Mouse (Mus musculus) heart, embryonic 10.5 days (tissue): Measurements from ENCODE around the gene Tcl1b1. TPM values are rescaled to one million over a fixed set of nuclear protein-coding genes. Genes with fewer than 3 reads are reported as not detected.
"Not testable (repeated sequence)": the region's sequence is repeated elsewhere in the genome, so short reads cannot be mapped to it uniquely, and the experiment has no call there.

Experiments
- DNase-seq: peaks from one replicate; pipeline ENCODE4 v3.0.0-alpha.2; 2017; ENCODE audit warnings: low spot score
- H3K27ac ChIP-seq: fragments of 300-500 bp; sonication (generic); 2 replicates; pipeline ENCODE4 v1.5.1; 2016; ENCODE audit warnings: mild to moderate bottlenecking
- H3K27me3 ChIP-seq: fragments of 300-500 bp; sonication (generic); 2 replicates; pipeline ENCODE4 v1.6.1; 2016; ENCODE audit warnings: mild to moderate bottlenecking; ENCODE audit not compliant: poor library complexity, insufficient read depth, severe bottlenecking
- H3K36me3 ChIP-seq: fragments of 300-500 bp; sonication (generic); 2 replicates; pipeline ENCODE4 v1.6.1; 2016; ENCODE audit warnings: mild to moderate bottlenecking, moderate library complexity
- H3K4me1 ChIP-seq: fragments of 300-500 bp; sonication (generic); 2 replicates; pipeline ENCODE4 v1.6.1; 2016; ENCODE audit warnings: mild to moderate bottlenecking
- H3K4me3 ChIP-seq: fragments of 300-500 bp; sonication (generic); 2 replicates; pipeline ENCODE4 v1.5.1; 2016; ENCODE audit warnings: mild to moderate bottlenecking, moderate library complexity
- H3K9me3 ChIP-seq: fragments of 300-500 bp; sonication (generic); 2 replicates; pipeline ENCODE4 v1.6.1; 2016; ENCODE audit warnings: mild to moderate bottlenecking, moderate library complexity
- WGBS: fragments of 180-500 bp; shearing (Covaris S2); methylation state at CpG from one replicate; pipeline ENCODE4 v1.1.7; 2016; 5-methylcytosine and 5-hydroxymethylcytosine counted together
- polyA plus RNA-seq: library from polyadenylated mRNA; unstranded; fragments of >200 nt; fragmentation: Nextera tagmentation; extraction: Ambion mirVana; gene quantifications from 2 replicates; pipeline ENCODE4 v1.2.1, GENCODE M21; 2016

Tcl1b1 gene
- polyA plus RNA-seq, 1 experiment from 2014 or later: not detected

- Histone ChIP-seq H3K4me1 (no peaks in the 10 kb centered on the region), H3K4me3 (no peak within 1 kb of the TSS), H3K27me3 (no peaks in the 10 kb centered on the region), H3K36me3 (no peaks in the 10 kb centered on the region), H3K9me3 (no peaks in the 10 kb centered on the region), H3K27ac (no peak within 1 kb of the TSS)
- peak; percentile 36 for DNase-seq
- WGBS: 68% methylated on average over 3 of the region's 3 CpGs
These were observed 13.8 kb upstream of the Tcl1b1 start, which contains the start of gene Tcl1b2 for GRCm38 (mm10) chr12:105145714-105146113. Gene Tcl1b2, plus strand, starts transcription at chr12:105146014.

- 69% methylated on average over 4 of the region's 4 CpGs for WGBS
- H3K27ac ChIP-seq, H3K4me3 ChIP-seq, H3K36me3 ChIP-seq, DNase-seq, H3K4me1 ChIP-seq, H3K9me3 ChIP-seq, H3K27me3 ChIP-seq: not testable (repeated sequence)
These were observed 4.2 kb upstream of the Tcl1b1 start for GRCm38 (mm10) chr12:105155286-105155685.

GRCm38 (mm10) chr12:105158842-105159241, 648 bp upstream of the Tcl1b1 start:
- DNase-seq: no peak
- Histone ChIP-seq H3K27me3 (no peaks in the 10 kb centered on the region), H3K36me3 (no peaks in the 10 kb centered on the region), H3K27ac (no peak overlapping the region), H3K9me3 (no peaks in the 10 kb centered on the region), H3K4me1 (no peaks in the 10 kb centered on the region), H3K4me3 (no peak overlapping the region)
- WGBS: 77% methylated on average over 6 of the region's 6 CpGs

GRCm38 (mm10) chr12:105166734-105167133, 7.2 kb downstream of the Tcl1b1 start:
- Histone ChIP-seq H3K27ac (no peak overlapping the region), H3K4me1 (no peaks in the 10 kb centered on the region), H3K4me3 (no peak overlapping the region), H3K27me3 (no peaks in the 10 kb centered on the region), H3K36me3 (no peaks in the 10 kb centered on the region), H3K9me3 (no peaks in the 10 kb centered on the region)
- WGBS: 57% methylated on average over 3 of the region's 3 CpGs
- no peak for DNase-seq

GRCm38 (mm10) chr12:105173366-105173765, 13.9 kb downstream of the Tcl1b1 start:
- Histone ChIP-seq H3K27ac (no peak overlapping the region), H3K4me3 (no peak overlapping the region), H3K36me3 (no peaks in the 10 kb centered on the region), H3K4me1 (no peaks in the 10 kb centered on the region), H3K27me3 (no peaks in the 10 kb centered on the region), H3K9me3 (no peaks in the 10 kb centered on the region)
- WGBS: 74% methylated on average over 2 of the region's 2 CpGs
- DNase-seq: no peak

- 13% methylated on average over 2 of the region's 2 CpGs for WGBS
- not testable (repeated sequence) for DNase-seq
These were observed 14.8 kb downstream of the Tcl1b1 start for GRCm38 (mm10) chr12:105174318-105174717.

GRCm38 (mm10) chr12:105176044-105176443, 16.6 kb downstream of the Tcl1b1 start, which contains the start of gene Tcl1b5:
Gene Tcl1b5, plus strand, starts transcription at chr12:105176344.
- H3K4me1 ChIP-seq, H3K4me3 ChIP-seq, H3K9me3 ChIP-seq, DNase-seq, H3K36me3 ChIP-seq, H3K27me3 ChIP-seq, H3K27ac ChIP-seq: not testable (repeated sequence)
- 56% methylated on average over 3 of the region's 3 CpGs for WGBS

More at GRCm38 (mm10) chr12:105174318-105174717, 14.8 kb downstream of the Tcl1b1 start:
- H3K27ac ChIP-seq, H3K4me1 ChIP-seq, H3K36me3 ChIP-seq, H3K4me3 ChIP-seq, H3K27me3 ChIP-seq, H3K9me3 ChIP-seq: not testable (repeated sequence)

- H3K9me3 ChIP-seq, H3K27ac ChIP-seq, H3K36me3 ChIP-seq, H3K27me3 ChIP-seq, H3K4me1 ChIP-seq, DNase-seq, H3K4me3 ChIP-seq: not testable (repeated sequence)
- WGBS: 75% methylated on average over 4 of the region's 4 CpGs
These were observed 21.7 kb downstream of the Tcl1b1 start for GRCm38 (mm10) chr12:105181040-105181644.

- not testable (repeated sequence) for H3K27me3 ChIP-seq, H3K4me3 ChIP-seq, H3K4me1 ChIP-seq, H3K9me3 ChIP-seq, H3K36me3 ChIP-seq, DNase-seq, H3K27ac ChIP-seq
- WGBS: 27% methylated on average over 2 of the region's 2 CpGs
These were observed 29.5 kb downstream of the Tcl1b1 start for GRCm38 (mm10) chr12:105188980-105189379.

- H3K4me1 ChIP-seq, H3K4me3 ChIP-seq, H3K36me3 ChIP-seq, DNase-seq, H3K9me3 ChIP-seq, H3K27ac ChIP-seq, H3K27me3 ChIP-seq: not testable (repeated sequence)
- 89% methylated on average over 6 of the region's 6 CpGs for WGBS
These were observed 31.3 kb downstream of the Tcl1b1 start, which contains the start of gene Tcl1b3 for GRCm38 (mm10) chr12:105190743-105191142. Gene Tcl1b3, plus strand, starts transcription at chr12:105191043.

- H3K27ac ChIP-seq, H3K27me3 ChIP-seq, H3K4me3 ChIP-seq, H3K36me3 ChIP-seq, DNase-seq, H3K9me3 ChIP-seq, H3K4me1 ChIP-seq: not testable (repeated sequence)
- WGBS: 61% methylated on average over 7 of the region's 7 CpGs
These were observed 40.4 kb downstream of the Tcl1b1 start for GRCm38 (mm10) chr12:105199684-105200497.

GRCm38 (mm10) chr12:105201657-105202056, 42.2 kb downstream of the Tcl1b1 start, which contains the start of gene Tcl1b4:
Gene Tcl1b4, plus strand, starts transcription at chr12:105201957.
- H3K36me3 ChIP-seq, H3K9me3 ChIP-seq, H3K27ac ChIP-seq, H3K4me1 ChIP-seq, H3K4me3 ChIP-seq, H3K27me3 ChIP-seq, DNase-seq: not testable (repeated sequence)
- 82% methylated on average over 1 of the region's 1 CpGs for WGBS

- no peak overlapping the region for H3K27ac ChIP-seq
- H3K9me3 ChIP-seq: no peaks in the 10 kb centered on the region
- H3K27me3 ChIP-seq: no peaks in the 10 kb centered on the region
- no peaks in the 10 kb centered on the region for H3K4me1 ChIP-seq
- peak; percentile 71 for DNase-seq
- 25% methylated on average over 1 of the region's 1 CpGs for WGBS
- no peaks in the 10 kb centered on the region for H3K36me3 ChIP-seq
- H3K4me3 ChIP-seq: no peak overlapping the region
These were observed 47.6 kb downstream of the Tcl1b1 start for GRCm38 (mm10) chr12:105207071-105207470.
